Mouse (Mus musculus) forebrain, embryonic 13.5 days (tissue): Measurements from ENCODE around the gene Fxyd2. TPM values are rescaled to one million over a fixed set of nuclear protein-coding genes. Genes with fewer than 3 reads are reported as not detected.

ENCODE experiments used
- ATAC-seq: fragments of 200-750 bp; cut with Nextera tagmentation; 2 replicates; pipeline ENCODE4 v1.8.0; 2017
- H3K27ac ChIP-seq: fragments of 300-500 bp; sonication (generic); 2 replicates; pipeline ENCODE4 v1.5.1; 2015; ENCODE audit warnings: inconsistent platforms, mild to moderate bottlenecking, moderate library complexity
- H3K27me3 ChIP-seq: fragments of 300-500 bp; sonication (generic); 2 replicates; pipeline ENCODE4 v1.6.1; 2015; ENCODE audit warnings: mild to moderate bottlenecking, inconsistent platforms
- H3K36me3 ChIP-seq: fragments of 300-500 bp; sonication (generic); 2 replicates; pipeline ENCODE4 v1.6.1; 2015; ENCODE audit warnings: mild to moderate bottlenecking, inconsistent platforms; ENCODE audit not compliant: poor library complexity, severe bottlenecking
- H3K4me1 ChIP-seq: fragments of 300-500 bp; sonication (generic); 2 replicates; pipeline ENCODE4 v1.6.1; 2015; ENCODE audit warnings: inconsistent platforms
- H3K4me2 ChIP-seq: fragments of 300-500 bp; sonication (generic); 2 replicates; pipeline ENCODE4 v1.6.1; 2015; ENCODE audit warnings: inconsistent platforms, mild to moderate bottlenecking, moderate library complexity
- H3K4me3 ChIP-seq: fragments of 300-500 bp; sonication (generic); 2 replicates; pipeline ENCODE4 v1.5.1; 2015; ENCODE audit warnings: mild to moderate bottlenecking, inconsistent platforms
- H3K9ac ChIP-seq: fragments of 300-500 bp; sonication (generic); 2 replicates; pipeline ENCODE4 v1.6.1; 2015; ENCODE audit warnings: mild to moderate bottlenecking, inconsistent platforms
- H3K9me3 ChIP-seq: fragments of 300-500 bp; sonication (generic); replicated peaks from 2 replicates; pipeline ENCODE4 v1.6.1; 2016; ENCODE audit warnings: inconsistent platforms
- WGBS: fragments of 180-500 bp; shearing (Covaris S2); methylation state at CpG from one replicate; pipeline ENCODE4 v1.1.7; 2015; 5-methylcytosine and 5-hydroxymethylcytosine counted together
- polyA plus RNA-seq: library from polyadenylated mRNA; unstranded; fragments of >200 nt; fragmentation: Nextera tagmentation; extraction: Ambion mirVana; gene quantifications from 2 replicates; pipeline ENCODE4 v1.2.1, GENCODE M21; 2015

Fxyd2 gene
- polyA plus RNA-seq, 1 experiment from 2014 or later = 3.0 TPM

- Histone ChIP-seq H3K9ac (no peak overlapping the region), H3K27ac (no peak overlapping the region), H3K9me3 (no peaks in the 10 kb centered on the region), H3K4me2 (no peak overlapping the region), H3K27me3 (peaks cover 9% of the 10 kb centered on the region), H3K4me1 (peaks cover 9% of the 10 kb centered on the region), H3K36me3 (no peaks in the 10 kb centered on the region), H3K4me3 (no peak overlapping the region)
- 76% methylated on average over 4 of the region's 4 CpGs for WGBS
- no peak for ATAC-seq
These were observed 13.4 kb downstream of the Fxyd2 start for GRCm38 (mm10) chr9:45412700-45413477.

GRCm38 (mm10) chr9:45413478-45414140 is 14.1 kb downstream of the Fxyd2 start:
- no peak for ATAC-seq
- no peaks in the 10 kb centered on the region for H3K36me3 ChIP-seq
- H3K4me2 ChIP-seq = no peak overlapping the region
- H3K4me3 ChIP-seq = no peak overlapping the region
- peaks cover 9% of the 10 kb centered on the region for H3K27me3 ChIP-seq
- WGBS = 57% methylated on average over 5 of the region's 5 CpGs
- H3K4me1 ChIP-seq = peaks cover 6% of the 10 kb centered on the region
- no peak overlapping the region for H3K27ac ChIP-seq
- no peaks in the 10 kb centered on the region for H3K9me3 ChIP-seq
- no peak overlapping the region for H3K9ac ChIP-seq

DNA sequence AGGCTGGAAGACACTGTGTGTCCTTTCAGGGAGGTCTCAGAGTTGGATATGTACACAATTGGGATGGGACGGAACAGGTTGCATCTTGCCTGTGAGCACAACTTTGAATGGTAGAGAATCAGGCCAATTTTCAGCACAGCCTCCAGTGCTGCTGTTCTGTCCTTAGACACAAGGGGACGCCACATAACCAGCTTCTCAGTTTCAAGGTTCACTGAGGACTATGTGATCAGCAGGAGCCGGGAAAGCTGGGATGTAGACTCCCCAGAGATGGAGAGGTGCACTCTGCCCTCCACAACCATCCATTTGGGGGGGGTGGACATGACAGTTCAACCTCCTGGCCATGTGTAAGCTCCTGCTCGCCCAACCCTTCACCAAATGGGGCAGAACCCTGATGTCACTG is 16.4 kb downstream of the Fxyd2 start:
- Histone ChIP-seq H3K36me3 (no peaks in the 10 kb centered on the region), H3K9ac (no peak overlapping the region), H3K27ac (no peak overlapping the region), H3K4me2 (no peak overlapping the region), H3K27me3 (0 out of 2 replicates have a peak, but pooled peaks cover 4% of the 10 kb centered on the region), H3K4me3 (no peak overlapping the region), H3K9me3 (no peaks in the 10 kb centered on the region), H3K4me1 (peaks cover 6% of the 10 kb centered on the region)
- 35% methylated on average over 4 of the region's 4 CpGs for WGBS
- ATAC-seq = no peak

DNA sequence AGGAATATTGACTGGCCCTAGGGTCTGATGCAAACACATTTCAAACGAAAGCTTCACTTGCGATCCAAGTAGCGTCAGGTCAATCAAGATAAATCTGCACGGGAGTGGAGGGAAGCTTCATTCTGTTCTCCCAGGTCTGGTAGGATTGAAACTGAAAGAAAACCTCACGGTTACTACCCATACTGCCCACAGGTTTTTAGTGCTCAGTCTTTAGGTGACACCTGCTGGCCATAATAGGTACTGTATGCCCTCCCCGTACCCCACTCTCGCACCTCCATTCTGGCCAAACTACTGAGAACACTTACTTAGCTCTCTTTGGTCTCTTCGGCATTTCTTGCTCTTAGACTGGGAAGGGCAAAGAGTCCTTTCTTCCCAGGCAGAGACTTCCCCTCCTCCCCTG is 17.8 kb downstream of the Fxyd2 start:
- Histone ChIP-seq H3K36me3 (no peaks in the 10 kb centered on the region), H3K9ac (no peak overlapping the region), H3K27ac (no peak overlapping the region), H3K4me3 (no peak overlapping the region), H3K4me1 (peaks cover 3% of the 10 kb centered on the region), H3K4me2 (no peak overlapping the region), H3K9me3 (no peaks in the 10 kb centered on the region), H3K27me3 (no peaks in the 10 kb centered on the region)
- WGBS = 34% methylated on average over 8 of the region's 8 CpGs
- ATAC-seq = no peak

DNA sequence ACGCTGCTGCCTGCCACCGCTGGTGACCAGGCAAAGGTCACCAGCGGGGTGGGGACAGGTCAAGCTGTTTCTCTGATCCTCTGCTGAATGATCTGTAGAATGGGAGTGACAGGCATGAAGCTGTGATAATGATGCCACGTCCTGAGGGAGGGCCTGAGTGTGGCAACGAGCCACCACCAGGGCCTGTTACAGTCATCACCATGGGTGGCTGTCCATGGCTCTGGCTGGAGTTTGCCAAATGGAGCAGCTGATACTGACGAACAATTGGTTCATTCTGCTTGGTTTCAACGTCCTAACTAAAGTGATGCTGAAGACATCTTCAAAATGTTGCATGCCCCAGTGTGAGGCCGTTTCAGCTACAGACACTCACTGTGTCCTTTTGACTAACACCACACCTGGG is 18.8 kb downstream of the Fxyd2 start:
- H3K27me3 ChIP-seq = no peaks in the 10 kb centered on the region
- no peak overlapping the region for H3K27ac ChIP-seq
- no peak overlapping the region for H3K4me2 ChIP-seq
- 72% methylated on average over 8 of the region's 8 CpGs for WGBS
- no peak overlapping the region for H3K9ac ChIP-seq
- no peak overlapping the region for H3K4me3 ChIP-seq
- no peaks in the 10 kb centered on the region for H3K9me3 ChIP-seq
- no peaks in the 10 kb centered on the region for H3K4me1 ChIP-seq
- ATAC-seq = no peak
- no peaks in the 10 kb centered on the region for H3K36me3 ChIP-seq

DNA sequence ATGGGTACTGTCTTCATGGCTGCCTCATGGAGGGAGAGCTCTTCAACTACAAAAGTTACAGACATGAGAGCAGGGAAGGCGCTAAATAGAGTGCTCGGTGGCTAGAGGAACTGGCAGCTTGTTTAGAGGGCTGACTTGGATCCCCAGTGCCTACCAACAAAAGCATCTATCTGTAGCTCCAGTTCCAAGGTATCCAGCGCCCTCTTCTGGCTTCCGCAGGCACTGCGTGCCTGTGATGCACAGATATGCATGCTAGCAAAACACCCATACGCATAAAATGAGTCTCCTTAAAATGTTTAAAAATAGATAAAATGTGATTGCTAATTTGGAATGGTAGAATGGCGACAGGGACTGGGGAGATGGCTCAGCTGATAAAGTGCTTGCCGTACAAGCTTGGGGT is 21.7 kb downstream of the Fxyd2 start:
- Histone ChIP-seq H3K36me3 (no peaks in the 10 kb centered on the region), H3K4me3 (no peak overlapping the region), H3K27ac (no peak overlapping the region), H3K9me3 (no peaks in the 10 kb centered on the region), H3K9ac (no peak overlapping the region), H3K4me1 (no peaks in the 10 kb centered on the region), H3K4me2 (no peak overlapping the region), H3K27me3 (no peaks in the 10 kb centered on the region)
- WGBS = 64% methylated on average over 8 of the region's 8 CpGs
- no peak for ATAC-seq

- no peak for ATAC-seq
- 79% methylated on average over 7 of the region's 7 CpGs for WGBS
These were observed 23.4 kb downstream of the Fxyd2 start for GRCm38 (mm10) chr9:45422761-45423298.

DNA sequence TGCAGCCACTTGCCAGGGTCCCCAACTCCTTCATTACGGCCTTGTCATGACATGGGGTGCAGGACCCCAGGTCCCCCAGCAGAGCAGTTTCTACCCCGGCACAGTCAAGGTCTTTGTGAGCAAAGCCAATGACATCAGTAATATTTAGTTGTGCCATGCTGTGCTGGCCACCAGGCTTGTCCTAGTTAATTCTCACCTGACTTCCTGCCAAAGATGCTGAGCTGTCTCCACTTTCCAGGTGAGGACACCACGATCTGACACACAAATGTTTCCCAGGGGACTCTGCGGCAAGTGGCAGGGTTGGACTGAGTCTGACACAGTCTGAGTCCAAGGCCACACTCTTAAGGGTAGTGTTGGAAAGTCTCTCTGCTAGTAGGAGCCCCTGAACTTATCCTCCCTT is 27.0 kb downstream of the Fxyd2 start, which contains the start of gene Dscaml1:
Gene Dscaml1, plus strand, starts transcription at position 173 of the 400 bp plus-strand sequence.
- Histone ChIP-seq H3K4me3 (no peak within 1 kb of the TSS), H3K4me2 (no peak within 1 kb of the TSS), H3K36me3 (no peaks in the 10 kb centered on the region), H3K9me3 (no peaks in the 10 kb centered on the region), H3K27me3 (peaks cover 37% of the 10 kb centered on the region), H3K4me1 (peaks cover 24% of the 10 kb centered on the region), H3K27ac (no peak within 1 kb of the TSS), H3K9ac (no peak within 1 kb of the TSS)
- 84% methylated on average over 4 of the region's 4 CpGs for WGBS
- no peak for ATAC-seq

More at GRCm38 (mm10) chr9:45422761-45423298, 23.4 kb downstream of the Fxyd2 start:
- Histone ChIP-seq H3K27me3 (0 out of 2 replicates have a peak, but pooled peaks cover 8% of the 10 kb centered on the region), H3K9me3 (no peaks in the 10 kb centered on the region), H3K9ac (no peak overlapping the region), H3K4me3 (no peak overlapping the region), H3K27ac (no peak overlapping the region), H3K4me2 (no peak overlapping the region), H3K4me1 (no peaks in the 10 kb centered on the region), H3K36me3 (no peaks in the 10 kb centered on the region)

GRCm38 (mm10) chr9:45429392-45429791 is 29.9 kb downstream of the Fxyd2 start:
- Histone ChIP-seq H3K36me3 (no peaks in the 10 kb centered on the region), H3K9me3 (no peaks in the 10 kb centered on the region), H3K27ac (no peak overlapping the region), H3K4me1 (peaks cover 53% of the 10 kb centered on the region), H3K4me2 (peak overlapping the region; percentile 85; the same call in 1 of the 2 replicates), H3K9ac (no peak overlapping the region), H3K27me3 (peaks cover 49% of the 10 kb centered on the region), H3K4me3 (no peak overlapping the region)
- 33% methylated on average over 5 of the region's 5 CpGs for WGBS
- ATAC-seq = no peak

DNA sequence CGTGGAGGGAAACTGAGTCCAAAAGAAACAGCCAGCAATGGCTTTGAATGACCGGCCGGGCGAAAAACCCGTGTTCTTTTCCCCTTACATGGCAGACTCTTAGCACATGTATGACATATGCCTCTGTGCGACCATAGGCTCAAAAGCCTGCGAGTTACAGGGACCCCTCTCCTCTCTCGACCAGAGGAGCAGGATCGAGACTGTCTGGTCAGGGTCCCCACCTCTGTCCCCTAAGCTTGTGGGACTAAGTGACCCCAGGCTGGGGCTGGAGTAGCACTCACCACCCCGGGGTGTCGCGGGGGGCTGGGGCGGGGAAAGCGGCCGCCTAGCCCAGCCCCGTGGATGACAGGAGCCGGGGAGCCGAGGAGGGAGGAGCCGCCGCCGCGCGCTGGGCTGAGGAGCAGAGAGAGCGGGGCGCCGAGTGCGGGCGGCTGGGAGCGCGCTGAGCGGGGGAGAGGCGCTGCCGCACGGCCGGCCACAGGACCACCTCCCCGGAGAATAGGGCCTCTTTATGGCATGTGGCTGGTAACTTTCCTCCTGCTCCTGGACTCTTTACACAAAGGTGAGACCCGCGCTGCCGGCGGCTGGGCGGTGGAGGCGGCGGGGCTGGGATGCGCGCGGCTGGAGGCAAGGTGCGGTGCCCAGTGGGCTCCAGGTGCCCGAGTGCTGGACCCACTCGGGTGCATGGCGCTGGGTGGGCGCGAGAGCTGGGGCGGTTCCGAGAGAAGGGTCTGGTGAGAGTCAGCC is 30.7 kb downstream of the Fxyd2 start:
- WGBS = 2% methylated on average over 49 of the region's 54 CpGs
- H3K4me3 ChIP-seq = peak overlapping the region; percentile 69
- ATAC-seq = peak; percentile 65
- peak overlapping the region; percentile 85 for H3K4me2 ChIP-seq
- peak overlapping the region; percentile 84 for H3K9ac ChIP-seq
- H3K4me1 ChIP-seq = peaks cover 60% of the 10 kb centered on the region
- no peaks in the 10 kb centered on the region for H3K36me3 ChIP-seq
- peak overlapping the region; percentile 65 for H3K27ac ChIP-seq
- H3K27me3 ChIP-seq = peaks cover 49% of the 10 kb centered on the region
- H3K9me3 ChIP-seq = no peaks in the 10 kb centered on the region

GRCm38 (mm10) chr9:45430698-45430959 is 31.2 kb downstream of the Fxyd2 start:
- H3K27me3 ChIP-seq = peaks cover 49% of the 10 kb centered on the region
- ATAC-seq = peak; percentile 28; the same call in 1 of the 2 replicates

DNA sequence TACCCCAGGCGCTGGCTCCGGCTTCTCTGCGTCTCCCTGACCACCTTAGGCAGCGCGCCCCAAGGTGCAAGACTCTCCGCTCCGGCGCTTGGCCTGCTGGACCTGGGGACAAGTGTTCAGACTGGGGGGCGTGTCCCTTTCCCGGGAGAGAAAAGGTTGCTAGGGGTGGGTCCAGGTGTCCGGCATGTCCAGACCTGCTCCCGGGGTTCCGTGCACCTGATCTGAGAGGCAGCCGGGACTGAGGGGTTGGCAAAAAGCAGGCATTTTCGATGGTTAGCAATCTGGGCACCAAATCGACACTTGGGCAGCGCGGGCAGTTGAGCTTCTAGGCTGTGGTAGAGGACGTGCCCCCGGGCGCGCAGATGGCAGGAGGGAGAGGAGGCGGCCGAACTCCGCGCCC is 31.7 kb downstream of the Fxyd2 start:
- peaks cover 49% of the 10 kb centered on the region for H3K27me3 ChIP-seq

More at GRCm38 (mm10) chr9:45430698-45430959, 31.2 kb downstream of the Fxyd2 start:
- WGBS = 0% methylated on average over 17 of the region's 17 CpGs
- Histone ChIP-seq H3K9me3 (no peaks in the 10 kb centered on the region), H3K9ac (peak overlapping the region; percentile 84), H3K4me2 (peak overlapping the region; percentile 85), H3K4me1 (peaks cover 65% of the 10 kb centered on the region), H3K36me3 (no peaks in the 10 kb centered on the region), H3K4me3 (peak overlapping the region; percentile 69), H3K27ac (peak overlapping the region; percentile 65)

More for the DNA sequence above, 31.7 kb downstream of the Fxyd2 start:
- no peaks in the 10 kb centered on the region for H3K36me3 ChIP-seq
- 2% methylated on average over 26 of the region's 26 CpGs for WGBS
- H3K4me2 ChIP-seq = peak overlapping the region; percentile 85
- ATAC-seq = no peak
- H3K27ac ChIP-seq = peak overlapping the region; percentile 37
- H3K9ac ChIP-seq = peak overlapping the region; percentile 84
- H3K9me3 ChIP-seq = no peaks in the 10 kb centered on the region
- H3K4me3 ChIP-seq = peak overlapping the region; percentile 69
- peaks cover 70% of the 10 kb centered on the region for H3K4me1 ChIP-seq
